Mouse (Mus musculus): ENCODE measurements around the gene Mkln1.

The Mkln1 gene

GRCm38 (mm10) chr6:31513726-31514125, 115.2 kb downstream of the Mkln1 start:
- DNase-seq (ENCODE audit: low read depth, low spot score) = no peak

DNA sequence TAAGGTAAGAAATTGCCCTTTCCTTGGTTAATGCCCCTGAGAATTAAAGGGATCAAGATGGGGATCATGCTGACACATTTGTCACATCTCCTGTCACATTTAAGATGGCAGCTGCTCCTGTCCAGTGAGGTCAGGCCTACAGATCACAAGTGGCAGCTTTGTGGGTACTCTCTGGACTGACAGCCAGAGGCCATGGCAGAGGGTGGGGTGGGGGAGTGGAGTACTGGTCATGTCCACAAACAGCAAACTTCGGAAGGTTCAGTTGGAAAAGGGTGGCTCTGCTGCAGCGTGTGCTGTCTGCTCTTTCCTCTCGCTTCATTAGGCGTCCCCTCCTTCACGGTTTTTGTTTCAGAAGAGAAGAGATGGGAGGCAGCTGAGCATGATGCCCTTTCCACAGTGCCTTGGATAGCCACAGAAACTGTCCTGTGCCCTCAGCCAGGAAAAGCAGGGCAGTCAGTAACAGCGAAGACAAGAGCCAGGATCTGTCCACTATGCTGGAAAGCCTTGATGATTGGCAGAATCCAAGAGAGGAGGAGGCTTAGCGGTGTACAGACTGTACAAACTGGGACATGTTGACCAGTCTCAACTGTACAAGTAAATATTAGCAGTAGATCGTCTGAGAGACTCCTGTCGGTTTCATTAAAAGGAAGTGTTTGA, 119.3 kb downstream of the Mkln1 start:
- DNase-seq (ENCODE audit: low read depth, low spot score) = no peak

DNA sequence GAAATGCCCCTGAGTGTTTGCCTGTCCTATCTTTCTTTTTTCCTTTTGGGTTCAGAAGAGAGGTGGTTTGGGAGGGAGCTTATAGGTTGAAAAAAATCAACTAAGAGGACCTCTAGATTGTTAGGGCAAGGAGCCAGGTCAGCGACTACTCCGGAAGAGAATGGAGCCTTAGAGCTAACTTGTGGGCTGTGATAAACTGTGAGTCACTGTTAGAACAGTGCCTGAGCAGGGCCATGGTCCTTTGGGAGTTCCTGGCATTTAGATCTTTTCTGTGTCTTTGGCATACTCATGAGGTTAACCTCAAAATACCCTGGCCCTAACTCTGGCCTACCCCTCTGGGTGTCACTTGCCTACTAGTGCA, 119.8 kb downstream of the Mkln1 start:
- no peak for DNase-seq (ENCODE audit: low read depth, low spot score)

GRCm38 (mm10) chr6:31519001-31519471, 120.5 kb downstream of the Mkln1 start:
- no peak for DNase-seq (ENCODE audit: low read depth, low spot score)

DNA sequence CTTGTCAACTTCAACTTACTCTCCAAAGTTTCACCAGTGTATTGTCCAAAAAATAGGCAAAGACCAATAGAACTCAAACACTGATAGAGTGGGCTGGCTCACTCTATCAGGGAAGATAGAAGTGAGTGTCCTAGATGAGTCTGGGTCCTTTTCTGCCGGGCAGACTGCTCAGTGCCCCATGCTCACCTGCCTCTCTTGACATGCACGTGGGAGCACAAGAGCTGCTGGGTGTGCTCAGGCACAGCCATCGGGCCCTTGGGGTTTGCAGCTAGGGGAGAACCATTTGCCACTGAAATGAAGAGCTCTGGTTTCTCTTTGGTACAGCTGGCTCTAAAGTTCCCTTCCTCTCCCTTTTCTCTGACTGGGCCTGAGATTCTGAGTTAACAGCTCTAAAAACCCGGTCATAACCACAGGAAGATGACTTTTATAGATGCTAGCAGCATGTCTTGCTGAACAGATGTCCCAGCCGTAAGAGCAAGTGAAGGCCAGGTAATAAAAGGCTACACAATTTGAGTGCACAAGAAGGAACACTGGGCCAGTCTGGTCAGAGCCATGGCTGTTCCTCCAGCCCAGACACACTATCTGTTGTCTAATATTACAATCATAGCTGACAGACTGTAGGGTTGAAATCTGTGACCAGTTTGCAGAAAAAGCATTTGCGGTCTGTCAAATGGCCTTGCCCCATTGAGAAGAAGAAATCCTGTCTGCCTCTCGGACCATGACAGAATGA, 122.1 kb downstream of the Mkln1 start:
- no peak for DNase-seq (ENCODE audit: low read depth, low spot score)

GRCm38 (mm10) chr6:31521491-31522355, 123.2 kb downstream of the Mkln1 start:
- no peak for DNase-seq (ENCODE audit: low read depth, low spot score)

GRCm38 (mm10) chr6:31522478-31522877, 123.9 kb downstream of the Mkln1 start:
- DNase-seq (ENCODE audit: low read depth, low spot score) = no peak

DNA sequence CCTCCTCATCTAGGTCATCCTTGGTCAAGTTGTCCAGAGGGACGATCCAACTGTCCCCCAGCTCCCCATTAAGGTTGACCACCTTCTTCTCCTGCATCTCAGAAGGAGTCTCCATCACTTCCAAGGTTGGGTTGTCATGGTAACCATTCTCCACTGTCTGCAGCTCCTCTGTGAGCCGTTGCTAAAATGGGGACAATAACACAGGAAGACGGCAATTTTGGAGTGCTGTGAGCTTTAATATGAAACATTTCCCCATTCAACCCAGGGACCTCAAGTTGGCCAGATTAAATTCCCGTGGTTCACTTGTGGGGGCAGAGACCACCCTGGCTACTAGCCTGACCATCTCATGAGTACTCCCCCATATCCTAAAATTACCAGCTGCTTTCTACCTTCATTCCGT, 124.5 kb downstream of the Mkln1 start:
- DNase-seq (ENCODE audit: low read depth, low spot score) = no peak

GRCm38 (mm10) chr6:31523657-31524056, 125.1 kb downstream of the Mkln1 start:
- DNase-seq (ENCODE audit: low read depth, low spot score) = no peak

DNA sequence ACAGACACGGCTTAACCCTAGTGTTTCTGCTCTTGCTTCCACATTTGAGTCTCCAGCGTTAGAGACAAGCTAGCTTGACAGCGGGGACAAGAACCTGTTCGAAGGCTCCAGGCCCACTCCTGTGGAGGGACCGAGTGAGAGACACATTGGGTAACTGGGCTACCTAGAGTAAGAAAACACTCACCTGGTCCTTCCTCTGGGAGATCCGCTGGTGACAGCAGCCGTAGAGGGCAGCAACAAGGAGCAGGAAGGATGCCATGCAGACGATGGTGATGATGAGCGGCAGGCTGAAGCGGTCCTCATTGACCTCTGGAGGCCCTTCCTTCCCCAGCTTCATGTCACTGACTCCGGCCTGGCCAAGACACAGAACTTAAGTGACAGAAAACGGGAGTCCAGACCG, 125.6 kb downstream of the Mkln1 start:
- DNase-seq (ENCODE audit: low read depth, low spot score) = no peak

DNA sequence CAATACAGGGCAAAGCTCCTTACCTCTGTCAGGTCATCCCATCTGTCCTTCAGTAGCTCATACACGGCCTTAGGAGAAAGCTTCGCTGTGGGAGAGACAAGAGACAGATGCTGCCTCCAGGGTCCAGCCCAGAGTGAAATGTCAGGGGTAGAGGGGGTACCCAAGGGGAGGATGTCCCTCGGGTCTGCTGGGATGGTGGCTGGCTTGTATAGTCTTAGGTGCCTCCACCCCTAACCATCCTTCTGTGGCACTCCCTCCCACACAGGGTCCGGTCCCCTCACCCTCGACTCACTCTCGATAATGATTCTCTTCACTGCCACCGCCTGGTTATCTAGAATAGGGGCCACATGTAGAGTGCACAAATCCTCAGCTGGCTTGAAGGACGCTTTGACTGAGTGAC, 126.1 kb downstream of the Mkln1 start:
- no peak for DNase-seq (ENCODE audit: low read depth, low spot score)

DNA sequence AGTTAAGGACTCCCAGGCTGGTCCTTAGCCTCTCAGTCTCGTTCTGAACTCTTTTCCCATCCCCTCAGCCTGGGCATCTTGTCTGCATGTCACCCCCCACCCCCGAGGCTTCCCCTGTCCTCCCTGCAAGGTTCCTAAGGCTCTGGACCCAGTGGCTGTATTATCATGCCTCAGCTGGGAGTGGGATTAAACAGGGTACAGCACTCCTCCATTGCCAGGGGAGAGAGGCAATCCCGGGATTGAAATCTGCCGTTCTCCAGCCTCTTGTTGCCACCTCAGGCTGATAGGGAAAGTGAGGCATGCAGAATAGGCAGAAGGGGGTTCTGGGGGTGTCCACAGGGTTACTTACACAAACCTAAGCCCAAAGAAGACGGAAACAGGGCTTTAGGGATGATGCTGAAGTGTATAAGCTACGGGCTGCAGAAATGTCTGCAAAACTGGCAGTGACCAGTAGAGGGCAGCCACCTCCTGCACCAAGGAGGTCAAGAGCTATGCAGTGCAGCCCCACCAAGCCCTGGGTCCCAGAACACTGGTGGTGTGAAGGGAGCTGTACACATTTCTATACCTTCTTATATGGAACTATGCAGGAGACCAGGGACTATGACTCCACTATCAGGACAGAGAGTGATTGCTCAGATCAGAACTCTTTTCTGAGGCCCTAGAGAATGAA, 126.8 kb downstream of the Mkln1 start:
- DNase-seq (ENCODE audit: low read depth, low spot score) = peak; percentile 48

- DNase-seq (ENCODE audit: low read depth, low spot score) = no peak
These were observed 128.4 kb downstream of the Mkln1 start for GRCm38 (mm10) chr6:31526929-31527328.

- DNase-seq (ENCODE audit: low read depth, low spot score) = peak; percentile 49
These were observed 129.4 kb downstream of the Mkln1 start for GRCm38 (mm10) chr6:31527897-31528296.

- no peak for DNase-seq (ENCODE audit: low read depth, low spot score)
These were observed 129.8 kb downstream of the Mkln1 start for GRCm38 (mm10) chr6:31528339-31528738.

- DNase-seq (ENCODE audit: low read depth, low spot score) = peak; percentile 31
These were observed 133.3 kb downstream of the Mkln1 start for GRCm38 (mm10) chr6:31531880-31532279.

GRCm38 (mm10) chr6:31534705-31535104, 136.2 kb downstream of the Mkln1 start:
- DNase-seq (ENCODE audit: low read depth, low spot score) = no peak

- DNase-seq (ENCODE audit: low read depth, low spot score) = peak; percentile 28
These were observed 138.7 kb downstream of the Mkln1 start for GRCm38 (mm10) chr6:31537193-31537592.

DNA sequence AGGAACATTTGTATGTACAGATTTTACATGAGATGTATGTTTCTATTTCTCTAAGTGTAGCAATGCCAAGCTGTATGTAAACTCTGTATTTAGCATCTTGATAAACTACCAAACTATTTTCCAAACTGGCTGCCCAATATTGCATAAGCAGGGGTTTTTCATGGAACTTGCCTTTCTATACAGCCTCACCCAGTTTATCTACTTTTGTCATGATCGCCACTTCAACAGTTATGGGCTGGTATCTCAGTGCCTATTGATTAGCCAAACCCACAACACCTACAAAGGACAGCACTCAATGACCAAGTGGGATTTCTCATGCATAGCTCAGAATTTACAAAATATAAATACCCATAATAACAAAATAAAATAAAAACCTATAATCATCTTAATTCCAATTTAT, 139.6 kb downstream of the Mkln1 start:
- no peak for DNase-seq (ENCODE audit: low read depth, low spot score)

DNA sequence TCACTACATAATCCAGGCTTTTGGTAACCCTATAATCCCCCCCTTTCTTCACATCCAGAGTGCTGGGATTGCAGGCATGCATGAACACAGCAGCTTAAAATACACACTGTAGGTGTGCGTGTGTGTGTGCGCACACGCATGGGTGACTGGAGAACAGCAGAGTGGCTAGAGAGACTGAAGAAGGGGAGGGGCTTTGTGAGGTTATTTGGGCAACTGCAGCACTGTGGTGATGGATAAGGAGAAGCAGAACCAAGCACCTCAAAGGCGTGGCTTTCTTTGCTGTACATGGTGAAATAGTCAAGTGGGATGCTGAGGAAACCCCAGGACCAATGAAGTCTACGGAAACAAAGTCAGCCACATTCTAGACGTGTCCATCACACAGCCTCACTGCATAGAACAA, 141.5 kb downstream of the Mkln1 start:
- no peak for DNase-seq (ENCODE audit: low read depth, low spot score)

- DNase-seq (ENCODE audit: low read depth, low spot score) = no peak
These were observed 145.8 kb downstream of the Mkln1 start for GRCm38 (mm10) chr6:31544318-31544717.
